Mouse (Mus musculus) ZHBTc4 (cell line): Measurements from ENCODE around the gene Fam155a.

ENCODE experiments used
- DNase-seq: peaks from one replicate; pipeline ENCODE4 v3.0.0-alpha.2; 2011; ENCODE audit warnings: low read depth, low spot score

The Fam155a gene

DNA sequence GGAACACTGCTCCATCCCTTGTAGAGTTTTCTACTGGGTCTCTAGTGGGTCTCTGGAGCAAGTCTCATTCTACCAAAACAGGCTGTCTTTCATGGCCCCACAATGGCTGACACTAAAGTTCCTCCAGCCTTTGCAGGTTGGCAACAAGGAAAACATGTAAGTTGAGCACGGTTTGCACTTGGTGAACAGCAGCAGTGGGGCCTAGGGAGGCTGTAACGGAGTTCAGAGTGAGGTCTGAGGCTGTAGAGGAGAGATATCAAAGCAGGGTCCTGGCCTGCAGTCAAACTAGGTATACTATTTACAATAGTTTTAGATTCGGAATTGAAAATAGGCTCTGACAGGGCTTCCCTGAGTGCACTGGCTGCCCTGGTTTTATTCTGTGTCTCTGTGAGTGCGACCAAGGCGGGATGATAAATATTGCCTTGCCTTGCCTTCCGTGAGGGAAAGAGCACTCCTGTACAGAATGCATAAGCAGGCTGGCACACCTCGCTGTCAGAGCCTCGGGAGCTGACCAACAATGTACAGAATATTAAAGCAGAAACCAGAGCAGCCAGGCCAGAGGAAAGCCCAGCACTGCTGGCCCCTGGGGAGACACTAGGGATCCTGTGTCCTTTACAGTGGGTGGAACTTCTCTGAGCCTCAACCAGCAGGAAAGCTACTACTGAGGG is 277.3 kb downstream of the Fam155a start:
- no peak for DNase-seq

DNA sequence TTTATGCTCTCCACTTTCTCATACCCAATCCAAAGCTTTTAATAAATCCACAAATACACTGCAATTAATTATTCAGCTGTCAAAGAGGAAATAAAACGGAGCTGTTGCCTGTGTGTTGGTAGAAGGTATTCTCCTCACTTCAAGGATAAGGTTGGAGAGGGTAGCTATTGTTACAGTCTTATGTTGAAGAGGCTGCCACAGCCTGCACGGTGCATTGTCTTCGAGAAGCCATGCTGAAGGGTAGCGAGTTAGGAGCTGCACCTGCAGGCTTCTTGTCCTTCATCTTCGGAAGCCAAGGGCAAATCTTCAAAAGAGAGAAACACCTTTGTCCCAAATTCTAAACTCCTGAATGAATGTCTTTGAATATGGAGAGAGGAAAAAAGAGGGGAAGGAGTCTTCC is 288.4 kb downstream of the Fam155a start:
- DNase-seq, result peak; percentile 71

DNA sequence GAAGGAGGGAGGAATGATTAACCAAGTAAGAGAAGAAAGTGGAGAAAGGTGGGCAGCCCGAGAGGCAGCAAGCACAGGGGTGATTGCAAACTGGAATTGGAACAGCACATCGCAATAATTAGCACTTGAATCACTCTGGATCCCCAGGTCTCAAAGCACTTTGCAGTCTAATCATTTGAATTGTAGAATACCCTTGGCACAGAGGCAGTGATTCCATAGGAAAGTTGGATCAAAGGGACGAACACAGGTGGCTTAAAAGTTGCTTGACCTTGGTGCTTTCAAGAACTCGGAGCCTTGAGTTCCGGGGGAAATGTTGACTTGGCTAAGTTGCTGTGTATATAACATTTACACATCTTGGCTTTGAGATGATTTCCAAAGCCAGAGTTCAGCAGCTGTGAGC is 299.7 kb downstream of the Fam155a start:
- DNase-seq, result peak; percentile 78

- DNase-seq, result peak; percentile 23
These were observed 300.8 kb downstream of the Fam155a start for GRCm38 (mm10) chr8:9470114-9470513.

DNA sequence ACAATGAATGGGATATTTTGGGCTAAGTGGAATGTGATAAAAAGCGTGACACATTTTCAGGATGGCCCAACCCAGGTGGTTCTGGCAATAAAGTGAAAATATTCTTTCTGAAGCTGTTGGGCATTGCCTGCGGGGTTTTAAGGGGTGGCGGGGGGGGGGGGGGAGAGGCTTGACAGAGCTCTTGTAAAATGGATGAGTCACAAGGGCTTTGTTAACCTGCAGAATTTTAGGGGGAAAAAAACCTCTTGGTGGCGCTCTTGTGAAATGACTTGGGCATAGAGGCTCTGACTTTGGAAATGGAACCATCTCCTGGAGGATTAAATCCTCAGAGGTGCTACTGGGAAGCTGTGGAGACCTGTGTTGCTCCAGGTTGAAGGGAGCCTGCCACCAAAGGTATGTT is 309.9 kb downstream of the Fam155a start:
- DNase-seq, result no peak

DNA sequence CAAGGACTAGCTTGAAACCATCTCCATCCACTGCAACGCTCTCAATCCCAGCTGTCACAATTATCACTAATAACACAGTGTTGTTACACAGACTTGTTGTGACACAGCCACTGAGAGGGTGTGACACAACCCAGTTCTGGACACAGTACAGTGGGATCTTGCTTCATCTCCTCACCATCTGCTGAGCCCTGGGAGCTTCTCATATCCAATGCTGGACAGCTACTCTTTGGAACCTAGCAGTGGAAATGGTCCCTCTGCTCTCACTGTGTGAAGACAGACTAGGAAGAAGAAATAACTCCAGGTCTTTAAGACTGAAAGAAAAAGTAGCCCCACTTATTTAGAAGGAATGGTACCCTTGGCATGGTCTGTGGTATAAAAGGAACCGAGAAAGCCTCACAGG is 310.3 kb downstream of the Fam155a start:
- no peak for DNase-seq

DNA sequence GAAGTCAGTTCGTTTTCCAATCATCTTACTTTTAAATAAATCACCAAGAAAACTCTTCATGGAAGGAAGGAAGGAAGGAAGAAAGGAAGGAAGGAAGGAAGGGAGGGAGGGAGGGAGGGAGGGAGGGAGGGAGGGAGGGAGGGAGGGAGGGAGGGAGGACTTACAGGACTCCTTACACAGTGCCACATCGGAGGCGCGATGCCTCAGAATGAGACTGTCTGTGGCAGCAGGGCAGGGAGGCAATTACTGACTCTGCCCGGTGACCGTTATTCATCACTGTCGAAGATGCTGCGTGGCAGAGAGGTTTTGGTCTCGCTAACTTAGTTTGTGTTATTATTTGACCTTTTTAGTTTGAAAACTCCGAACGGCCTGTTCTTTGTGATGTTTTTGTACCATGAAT is 312.3 kb downstream of the Fam155a start:
- no peak for DNase-seq

DNA sequence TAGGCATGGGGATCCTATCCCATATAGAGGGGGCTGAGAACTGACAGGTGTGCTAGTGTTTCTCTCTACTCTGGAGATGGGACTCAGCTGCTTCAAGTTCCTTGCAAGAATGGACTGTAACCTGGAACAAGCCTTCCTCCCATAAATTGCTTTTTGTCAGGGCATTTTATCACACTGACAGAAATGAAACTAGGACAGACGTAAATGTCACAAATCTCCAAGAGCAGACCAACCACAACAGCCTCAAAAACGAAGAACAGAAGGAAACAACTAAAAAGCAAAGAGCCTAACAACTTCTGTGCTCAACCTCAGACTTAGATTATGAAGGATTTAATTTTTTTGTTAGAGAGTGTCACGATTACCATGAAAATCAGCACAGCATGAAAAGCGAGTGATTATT is 315.8 kb downstream of the Fam155a start:
- DNase-seq, result no peak

GRCm38 (mm10) chr8:9453742-9454141 is 317.2 kb downstream of the Fam155a start:
- DNase-seq, result no peak

- peak; percentile 66 for DNase-seq
These were observed 319.4 kb downstream of the Fam155a start for GRCm38 (mm10) chr8:9451543-9451942.

GRCm38 (mm10) chr8:9448613-9449012 is 322.3 kb downstream of the Fam155a start:
- no peak for DNase-seq

GRCm38 (mm10) chr8:9437822-9438221 is 333.1 kb downstream of the Fam155a start:
- DNase-seq, result no peak

DNA sequence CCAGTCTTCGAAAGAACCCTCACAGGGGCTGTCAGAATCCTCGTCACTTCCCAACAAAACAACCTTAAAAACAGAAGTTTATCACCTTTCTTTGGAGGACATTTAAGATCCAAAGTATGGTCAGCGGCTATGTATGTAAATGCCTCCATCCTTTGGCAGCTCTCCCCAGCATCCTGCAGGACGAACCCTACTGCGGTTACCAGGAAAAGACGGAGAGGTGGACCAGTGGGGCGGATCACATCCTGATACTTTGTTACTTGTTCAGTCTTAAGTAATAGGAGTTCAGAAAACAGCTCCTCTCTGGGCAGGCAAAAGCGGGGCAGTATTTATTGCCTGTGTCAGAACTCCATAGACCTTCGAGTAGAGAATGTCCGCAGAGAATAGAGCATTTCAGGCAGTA is 335.5 kb downstream of the Fam155a start:
- DNase-seq, result no peak

DNA sequence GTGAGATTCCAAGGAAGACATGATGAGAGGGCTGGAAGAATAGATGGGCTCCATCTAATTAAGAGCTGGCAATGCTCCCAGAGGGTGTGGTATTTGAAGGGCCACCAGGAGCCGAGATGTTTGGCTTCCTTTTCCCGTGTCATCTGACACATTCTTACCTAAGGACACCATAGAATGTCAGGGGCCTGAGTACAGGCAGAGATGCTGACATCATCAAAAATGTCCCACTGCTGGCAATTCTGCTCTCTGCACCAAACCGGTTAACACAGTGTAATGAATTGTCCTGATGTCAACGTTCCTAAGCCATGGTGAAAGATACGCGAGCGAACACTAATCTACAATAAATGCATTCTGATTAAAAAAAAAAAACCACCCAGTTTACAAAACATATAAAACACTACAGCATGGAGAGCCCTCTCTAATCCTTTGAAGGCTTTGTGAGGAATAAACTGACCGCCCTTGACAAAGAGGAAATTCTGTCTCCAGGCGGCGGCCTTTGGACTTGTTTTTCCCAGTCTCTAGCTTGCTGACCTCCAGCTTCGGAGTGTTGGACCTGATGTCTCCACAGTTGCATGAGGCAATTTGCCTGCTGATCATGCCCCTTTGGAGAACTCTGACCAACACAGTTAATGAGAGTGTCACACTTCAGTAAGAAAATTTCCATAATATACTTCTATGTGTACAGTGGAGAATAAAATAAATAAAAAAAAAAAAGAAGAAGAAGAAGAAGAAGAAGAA is 338.2 kb downstream of the Fam155a start:
- DNase-seq, result no peak

DNA sequence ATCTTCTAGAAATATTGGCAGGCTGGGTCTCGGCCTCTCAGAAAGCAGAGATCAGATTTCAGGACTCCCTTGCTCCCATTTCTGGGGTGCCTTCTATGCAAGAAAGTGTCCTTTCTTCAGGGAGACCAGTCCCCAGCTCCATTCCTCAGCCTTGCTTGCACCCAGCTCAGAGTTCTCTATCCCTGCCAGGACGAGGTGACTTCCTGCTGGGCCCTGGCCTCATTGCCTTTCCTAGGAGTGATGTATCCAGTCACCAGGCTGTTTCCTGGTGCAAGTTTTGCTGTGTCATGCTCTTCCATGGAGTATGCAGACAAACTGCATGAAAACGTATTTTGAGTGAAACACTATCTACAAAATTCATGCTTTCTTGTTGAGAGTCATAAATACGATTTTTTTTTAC is 342.1 kb downstream of the Fam155a start:
- no peak for DNase-seq

- no peak for DNase-seq
These were observed 346.9 kb downstream of the Fam155a start for GRCm38 (mm10) chr8:9424069-9424468.

- DNase-seq, result no peak
These were observed 347.4 kb downstream of the Fam155a start for GRCm38 (mm10) chr8:9423590-9423989.

- no peak for DNase-seq
These were observed 347.8 kb downstream of the Fam155a start for GRCm38 (mm10) chr8:9423184-9423583.

GRCm38 (mm10) chr8:9418856-9419800 is 351.8 kb downstream of the Fam155a start:
- DNase-seq, result no peak

- no peak for DNase-seq
These were observed 354.8 kb downstream of the Fam155a start for GRCm38 (mm10) chr8:9416189-9416588.

DNA sequence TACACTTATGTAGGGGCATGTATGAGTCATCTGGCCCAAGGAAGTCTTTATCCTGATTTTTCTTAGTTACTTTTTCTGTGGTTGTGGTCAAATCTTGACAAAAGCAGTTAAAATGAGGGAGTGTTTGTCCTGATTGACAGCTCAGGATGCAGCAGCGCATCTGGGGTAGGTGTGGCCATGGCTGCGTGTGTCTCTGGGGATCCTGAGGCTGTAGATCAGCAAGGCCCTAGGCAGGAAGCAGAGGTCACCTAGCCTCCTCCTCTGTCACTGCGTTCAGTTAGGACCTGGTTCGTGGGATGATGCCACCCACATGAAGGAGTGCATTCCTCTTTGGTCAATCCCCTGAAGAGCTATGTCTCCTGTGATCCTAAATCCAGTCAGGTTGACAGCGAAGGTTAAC is 362.5 kb downstream of the Fam155a start:
- no peak for DNase-seq

GRCm38 (mm10) chr8:9406204-9406603 is 364.8 kb downstream of the Fam155a start:
- no peak for DNase-seq
